Mouse (Mus musculus) brain, adult 2 months (tissue): ENCODE results near the gene Tmem262.

Experiments used
- DNase-seq: peaks from one replicate; pipeline ENCODE4 v3.0.0; 2011; ENCODE audit warnings: low read depth, low spot score

Tmem262 gene

DNA sequence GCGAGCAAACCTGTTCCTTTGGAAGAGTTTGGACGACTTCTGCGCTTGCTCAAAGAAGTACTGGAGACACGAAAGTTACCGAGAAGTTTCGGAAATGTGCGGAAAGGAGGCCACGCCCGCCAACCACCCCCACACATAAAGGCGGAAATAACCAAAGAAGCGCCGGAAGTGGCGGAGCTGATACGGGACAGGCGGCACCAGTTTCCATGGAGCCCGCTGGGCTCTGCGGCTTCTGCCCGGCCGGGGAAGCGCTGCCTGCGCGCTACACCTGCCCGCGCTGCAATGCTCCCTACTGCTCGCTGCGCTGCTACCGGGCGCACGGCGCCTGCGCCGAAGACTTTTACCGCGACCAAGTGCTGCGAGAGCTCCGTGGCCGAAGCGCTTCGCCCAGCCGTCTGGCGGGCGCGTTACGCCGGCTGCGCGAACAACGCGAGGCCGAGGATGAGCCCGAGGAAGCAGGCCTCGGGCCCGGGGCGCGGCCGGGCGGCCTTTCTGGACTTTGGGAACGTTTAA, 18.8 kb upstream of the Tmem262 start, which contains the start of gene Znhit2:
Znhit2 (plus strand) TSS at position 172 of the 513 bp plus-strand sequence.
- DNase-seq: peak; percentile 98

- DNase-seq: peak; percentile 55
These were observed 18.1 kb upstream of the Tmem262 start for GRCm38 (mm10) chr19:6061641-6062302.

GRCm38 (mm10) chr19:6062418-6062817, 17.4 kb upstream of the Tmem262 start:
- DNase-seq: no peak

- no peak for DNase-seq
These were observed 16.8 kb upstream of the Tmem262 start for GRCm38 (mm10) chr19:6063081-6063480.

GRCm38 (mm10) chr19:6066571-6066970, 13.3 kb upstream of the Tmem262 start:
- no peak for DNase-seq

GRCm38 (mm10) chr19:6067011-6067723, 12.7 kb upstream of the Tmem262 start:
- DNase-seq: peak; percentile 95

DNA sequence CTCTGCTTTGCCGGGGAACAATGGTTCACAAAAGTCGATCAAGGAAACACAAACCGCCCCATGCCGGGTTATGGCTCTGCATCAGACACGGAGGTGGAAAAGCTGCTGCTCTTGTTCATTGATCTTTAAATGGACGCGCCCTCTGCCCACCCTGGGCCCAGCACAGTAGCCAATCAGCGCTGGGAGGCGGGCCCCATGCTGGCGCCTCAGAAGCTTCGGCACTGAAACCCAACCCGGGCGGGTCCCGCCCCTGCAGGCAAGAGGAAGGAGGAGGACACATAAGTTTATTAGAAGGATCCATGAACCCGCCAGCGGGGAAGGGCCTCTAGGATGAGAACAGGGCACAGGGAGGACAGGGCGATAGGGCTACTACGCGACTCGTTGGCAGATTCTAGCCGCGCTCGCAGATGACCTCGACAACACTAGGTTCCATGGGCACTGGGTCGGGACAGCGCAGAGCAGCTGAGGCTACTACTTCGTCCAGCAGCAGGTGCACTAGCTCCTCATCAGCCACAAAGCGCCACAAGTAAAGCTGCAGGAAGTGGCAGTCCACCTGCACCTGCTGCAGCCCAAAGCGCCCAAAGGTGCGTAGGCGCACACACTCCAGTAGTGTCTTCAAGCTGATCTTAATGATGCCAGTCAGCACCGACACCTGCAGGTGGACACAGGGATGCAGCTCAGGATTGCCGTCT, 12.0 kb upstream of the Tmem262 start, which contains the start of gene Tm7sf2:
Tm7sf2 (minus strand) TSS at position 650 of the 692 bp plus-strand sequence.
- peak; percentile 92 for DNase-seq

DNA sequence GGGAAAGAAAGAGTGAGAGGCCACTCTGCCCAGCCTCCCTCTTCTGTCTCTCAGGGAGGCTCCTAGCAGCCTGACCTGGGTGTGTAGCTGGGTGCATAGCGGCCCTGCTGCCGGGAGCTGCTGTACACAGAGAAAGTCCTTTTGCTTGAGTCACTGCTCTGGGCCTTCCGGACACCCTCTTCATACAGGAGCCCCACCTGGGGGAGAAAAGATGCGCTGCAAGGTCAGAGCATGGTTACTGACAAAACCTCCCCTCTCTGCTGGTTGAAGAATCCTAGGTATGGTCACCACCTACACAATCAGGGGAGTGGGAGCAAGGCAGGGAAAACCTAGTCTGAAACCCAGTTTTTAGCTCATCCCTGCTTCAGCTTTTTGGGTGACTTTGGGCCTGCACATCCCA, 10.9 kb upstream of the Tmem262 start:
- no peak for DNase-seq

GRCm38 (mm10) chr19:6069851-6070250, 10.0 kb upstream of the Tmem262 start:
- DNase-seq: no peak

GRCm38 (mm10) chr19:6070571-6071250, 9.1 kb upstream of the Tmem262 start:
- no peak for DNase-seq

DNA sequence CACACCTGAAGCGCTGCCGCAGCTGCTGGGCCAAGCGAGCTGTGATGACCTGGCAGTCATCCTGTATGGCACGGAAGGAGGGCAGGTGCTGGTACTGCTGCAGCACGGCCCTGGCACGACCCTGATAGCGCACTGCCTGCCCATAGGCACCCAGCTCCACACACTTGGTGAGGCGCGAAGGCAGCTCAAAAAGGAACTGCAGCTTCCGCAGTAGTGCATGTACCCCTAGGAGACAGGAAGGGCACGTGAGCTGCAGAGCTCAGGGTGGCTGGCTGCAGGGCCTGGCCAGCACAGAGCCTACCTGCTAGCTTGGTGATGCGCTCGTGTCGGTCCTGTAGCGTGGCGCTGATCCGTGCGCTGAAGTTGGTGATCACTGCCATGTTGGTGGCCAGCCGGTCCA, 8.6 kb upstream of the Tmem262 start:
- no peak for DNase-seq

DNA sequence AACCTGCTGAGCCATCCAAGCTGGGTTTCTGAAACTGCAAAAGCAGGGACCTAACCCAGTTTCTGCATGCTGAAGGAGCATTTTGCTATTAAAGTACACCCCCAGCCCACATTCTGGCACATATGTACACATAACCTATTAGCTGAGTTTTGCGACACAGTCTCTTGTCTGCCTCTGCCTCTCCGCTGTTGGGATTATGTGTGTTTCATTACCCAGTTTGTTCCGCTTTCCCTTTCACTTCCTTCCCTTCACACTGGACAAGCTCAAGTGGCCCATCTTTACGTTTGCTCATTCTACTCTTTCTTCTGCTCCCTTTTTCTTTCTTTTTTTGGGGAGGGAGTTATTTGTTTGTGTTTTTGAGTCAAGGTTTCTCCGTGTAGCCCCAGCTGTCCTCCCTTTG, 5.9 kb upstream of the Tmem262 start:
- no peak for DNase-seq

DNA sequence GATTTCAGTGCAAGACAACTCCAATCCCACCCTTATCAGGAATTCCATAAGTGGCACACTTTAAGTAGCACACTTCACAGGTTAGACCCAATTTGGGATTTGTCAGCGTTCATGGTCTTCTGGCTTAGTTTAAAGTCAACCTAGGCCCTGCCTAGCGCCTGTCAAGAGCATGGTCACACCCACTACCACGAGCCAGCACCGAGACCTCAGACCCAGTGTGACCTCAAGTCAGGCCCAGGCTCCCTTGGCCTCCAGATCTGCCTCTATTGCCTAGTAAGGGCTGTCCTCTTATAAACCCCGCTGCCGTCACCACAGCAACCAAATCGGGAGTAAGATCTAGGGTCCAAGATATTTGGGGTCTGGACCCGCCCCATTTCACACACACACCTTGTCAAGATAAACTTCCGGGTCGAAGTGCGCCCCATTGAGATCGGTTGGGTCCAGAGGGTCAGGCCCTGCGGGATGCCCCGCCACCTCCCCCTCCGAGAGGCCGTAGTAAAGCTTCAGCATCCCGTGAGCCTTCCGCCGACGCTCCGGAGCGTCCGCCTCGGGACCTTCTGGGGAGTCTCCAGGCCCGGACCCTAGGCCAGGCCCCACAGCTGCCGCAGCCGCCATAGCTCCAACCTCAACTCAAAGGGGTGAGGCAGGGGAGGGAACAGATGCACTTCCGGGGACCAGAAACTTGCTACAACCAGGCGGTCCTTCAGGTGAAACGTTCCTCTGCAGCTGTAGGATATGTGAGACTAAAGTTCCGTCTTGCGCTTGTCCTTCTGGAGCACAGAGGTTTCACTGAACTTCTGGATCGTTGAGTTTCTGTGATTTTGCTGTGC, 3.1 kb upstream of the Tmem262 start, which contains the start of gene Vps51:
Vps51 (minus strand) TSS at position 668 of the 830 bp plus-strand sequence.
- peak; percentile 98 for DNase-seq

DNA sequence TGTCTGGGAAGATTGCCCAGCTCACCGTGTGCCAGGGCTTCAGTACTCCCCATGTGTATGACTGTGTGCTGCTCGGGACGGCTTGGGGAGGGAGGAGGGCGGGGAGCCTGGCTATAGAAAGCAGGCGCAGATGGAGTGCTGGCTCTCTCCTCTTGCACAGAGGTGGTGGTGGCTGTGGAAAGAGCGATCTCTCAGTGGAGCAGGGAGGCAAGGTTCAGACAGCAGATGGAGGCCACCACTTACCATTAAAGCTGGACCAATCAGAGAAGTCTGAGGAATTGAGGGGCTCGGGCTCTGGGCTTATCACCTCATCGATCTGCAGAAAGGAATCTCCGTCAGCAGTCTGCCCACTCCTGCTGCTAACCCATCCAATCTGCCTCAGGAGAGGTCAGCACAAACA, 2.3 kb downstream of the Tmem262 start, which contains the start of gene Gm28374:
Gm28374 (minus strand) TSS at position 101 of the 400 bp plus-strand sequence.
- DNase-seq: no peak

DNA sequence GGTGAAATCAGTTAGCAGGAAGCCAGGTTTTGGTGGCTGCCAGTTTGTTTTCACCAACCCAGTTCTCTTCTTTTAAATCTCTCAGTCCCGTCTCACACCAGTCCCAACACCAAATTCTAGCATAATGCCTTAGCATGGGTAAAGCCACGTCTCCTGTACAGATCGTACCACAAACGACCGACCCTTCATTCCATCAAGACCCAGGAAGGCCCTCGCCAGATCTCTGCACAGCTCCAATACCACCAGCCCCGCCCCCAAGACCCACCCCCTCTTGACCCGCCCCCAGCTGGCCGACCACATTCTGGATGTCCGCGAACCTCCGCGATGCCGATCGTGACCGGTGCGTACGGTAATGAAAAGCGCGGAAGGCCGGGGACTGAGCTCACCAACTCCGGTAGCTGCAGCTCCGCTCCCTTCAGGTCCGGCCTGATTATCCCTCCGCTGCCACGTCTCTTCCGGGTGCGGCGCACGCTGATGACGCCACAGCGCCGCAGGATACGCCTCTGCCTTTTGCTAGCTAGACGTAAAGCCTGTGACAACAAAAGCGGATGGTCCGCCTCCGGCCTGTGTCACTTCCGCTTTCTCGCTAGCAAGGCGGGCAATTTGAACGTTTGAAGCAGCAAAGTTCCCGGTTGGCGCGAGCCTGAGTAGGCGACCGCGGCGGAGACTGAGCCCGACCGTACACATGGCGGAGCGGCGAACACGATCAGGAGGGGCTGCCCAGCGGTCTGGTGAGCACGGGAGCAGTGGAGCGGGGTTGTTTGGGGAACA, 4.8 kb downstream of the Tmem262 start, which contains the start of the genes Zfpl1 and Cdca5:
Zfpl1 (minus strand) TSS at position 479 of the 771 bp plus-strand sequence.
Cdca5 (plus strand) TSS at position 506 of the 771 bp plus-strand sequence.
- peak; percentile 100 for DNase-seq

DNA sequence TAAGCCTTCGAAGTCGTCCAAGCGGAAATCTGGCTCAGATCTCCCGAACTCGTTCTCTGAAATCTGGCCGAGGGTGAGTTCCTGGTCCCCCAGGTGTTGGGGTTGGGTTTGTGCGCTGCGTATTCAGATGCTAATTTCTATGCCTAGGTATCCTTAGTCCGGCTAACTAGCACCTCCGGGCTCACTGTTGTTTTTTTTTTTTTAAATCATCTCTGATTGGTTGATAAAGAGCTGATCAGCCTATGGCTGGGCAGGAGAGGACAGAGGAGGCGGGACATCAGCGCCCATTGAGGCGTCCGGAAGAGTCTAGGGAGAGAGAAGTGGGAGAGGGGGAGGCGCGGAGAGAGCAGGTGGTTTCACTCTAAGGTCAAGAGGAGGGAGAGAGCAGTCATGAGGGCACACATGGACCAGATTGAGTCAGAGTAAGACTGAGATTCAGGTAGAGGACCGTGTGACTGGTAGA, 5.6 kb downstream of the Tmem262 start:
- peak; percentile 21 for DNase-seq

DNA sequence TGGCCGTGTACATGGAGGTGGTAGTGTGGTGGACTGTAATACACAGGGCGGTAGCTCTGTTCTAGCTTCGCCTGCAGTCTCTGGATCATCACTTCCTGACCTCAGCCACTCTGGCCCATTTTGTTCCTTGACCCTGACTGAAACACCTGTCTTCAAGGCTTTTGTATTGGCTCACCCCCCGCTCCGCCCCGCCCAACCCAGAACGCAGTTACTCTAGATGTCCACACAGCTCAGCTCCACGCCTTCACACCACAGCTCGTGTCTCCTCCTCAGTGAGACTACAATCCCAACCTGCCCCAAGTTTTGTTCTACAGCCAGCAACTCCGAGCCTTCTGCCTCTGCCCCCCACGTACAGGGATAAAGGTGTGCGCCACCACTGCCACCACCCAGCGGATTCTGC, 9.0 kb downstream of the Tmem262 start:
- DNase-seq: no peak

DNA sequence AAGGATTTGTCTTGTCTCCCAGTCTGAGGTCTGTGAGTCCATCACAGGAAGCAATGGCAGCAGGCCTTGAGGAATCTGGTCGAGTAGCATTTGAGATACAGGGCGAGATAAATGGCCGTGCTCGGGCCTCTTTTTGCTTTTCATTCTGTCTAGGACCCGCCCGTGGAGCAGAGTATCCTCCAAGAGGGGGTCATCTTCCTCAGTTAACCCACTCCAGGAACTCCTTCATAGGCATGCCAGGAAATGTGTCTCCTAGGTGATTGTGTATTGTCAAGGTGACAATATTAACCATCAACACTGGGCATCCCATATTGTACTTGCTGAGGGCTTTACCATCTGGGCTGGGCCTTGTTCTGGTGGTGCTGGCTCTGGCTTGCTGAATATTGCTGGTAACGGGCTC, 14.3 kb downstream of the Tmem262 start, which contains the start of gene AC131692.1:
AC131692.1 (plus strand) TSS at position 301 of the 400 bp plus-strand sequence.
- DNase-seq: no peak

GRCm38 (mm10) chr19:6097847-6098246, 18.0 kb downstream of the Tmem262 start:
- DNase-seq: no peak
